Mouse (Mus musculus) telencephalon, adult 2 months (tissue): ENCODE results near the gene Wipi2.

Source experiments
- DNase-seq: peaks from one replicate; pipeline ENCODE4 v3.0.0-alpha.2; 2011; ENCODE audit warnings: low read depth, low spot score

The Wipi2 gene

DNA sequence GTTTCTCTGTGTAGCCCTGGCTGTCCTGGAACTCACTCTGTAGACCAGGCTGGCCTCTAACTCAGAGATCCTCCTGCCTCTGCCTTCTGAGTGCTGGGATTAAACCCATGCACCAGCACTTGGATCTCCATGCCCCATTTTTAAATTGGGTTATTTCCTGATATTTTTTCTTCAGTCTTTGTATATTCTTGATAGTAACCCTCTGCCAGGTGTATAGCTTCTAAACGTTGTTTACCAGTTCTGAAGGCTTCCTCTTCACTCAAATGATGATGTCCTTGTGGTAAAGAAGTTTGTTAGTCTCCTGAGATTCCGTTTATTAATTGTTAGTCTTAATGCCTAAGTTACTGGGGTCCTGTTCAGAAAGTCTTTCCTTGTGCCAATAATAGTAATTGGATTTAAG is at the start of gene Wipi2:
Wipi2 (plus strand) TSS at position 301 of the 400 bp plus-strand sequence.
- no peak for DNase-seq

DNA sequence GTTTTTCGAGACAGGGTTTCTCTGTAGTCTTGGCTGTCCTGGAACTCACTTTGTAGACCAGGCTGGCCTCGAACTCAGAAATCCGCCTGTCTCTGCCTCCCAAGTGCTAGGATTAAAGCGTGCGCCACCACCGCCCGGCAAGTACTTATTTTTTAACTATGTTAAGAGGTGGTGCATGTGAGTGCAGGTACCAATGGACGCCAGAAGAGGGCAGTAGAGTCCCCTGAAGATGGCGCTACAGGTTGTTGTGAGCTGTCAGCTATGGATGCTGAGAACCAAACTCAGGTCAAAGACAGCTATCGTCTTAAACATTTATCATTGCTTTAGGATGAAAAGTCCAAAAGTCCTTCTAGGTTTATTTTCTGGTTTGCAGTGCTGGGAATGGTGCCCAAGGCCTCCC is 49.3 kb upstream of the Wipi2 start:
- DNase-seq: no peak

DNA sequence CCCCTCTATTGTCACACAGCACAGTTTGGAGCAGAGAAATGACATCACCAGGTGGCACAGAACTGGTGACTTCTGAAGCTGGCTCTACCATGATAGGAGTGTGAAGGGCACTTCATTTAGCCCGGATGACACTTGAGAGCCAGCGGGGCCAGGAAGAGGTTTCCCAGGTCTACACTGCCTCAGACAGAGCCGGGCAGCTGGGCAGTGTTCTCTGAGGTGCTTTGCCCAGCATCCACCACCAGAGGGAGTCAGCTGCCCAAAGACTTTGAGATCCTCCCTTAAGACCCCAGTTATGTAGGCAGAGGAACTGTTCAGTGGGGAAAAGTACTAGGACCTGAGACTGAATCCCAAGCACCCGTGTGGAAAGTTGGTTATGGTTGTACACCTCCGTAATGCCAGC is 46.0 kb upstream of the Wipi2 start:
- no peak for DNase-seq

DNA sequence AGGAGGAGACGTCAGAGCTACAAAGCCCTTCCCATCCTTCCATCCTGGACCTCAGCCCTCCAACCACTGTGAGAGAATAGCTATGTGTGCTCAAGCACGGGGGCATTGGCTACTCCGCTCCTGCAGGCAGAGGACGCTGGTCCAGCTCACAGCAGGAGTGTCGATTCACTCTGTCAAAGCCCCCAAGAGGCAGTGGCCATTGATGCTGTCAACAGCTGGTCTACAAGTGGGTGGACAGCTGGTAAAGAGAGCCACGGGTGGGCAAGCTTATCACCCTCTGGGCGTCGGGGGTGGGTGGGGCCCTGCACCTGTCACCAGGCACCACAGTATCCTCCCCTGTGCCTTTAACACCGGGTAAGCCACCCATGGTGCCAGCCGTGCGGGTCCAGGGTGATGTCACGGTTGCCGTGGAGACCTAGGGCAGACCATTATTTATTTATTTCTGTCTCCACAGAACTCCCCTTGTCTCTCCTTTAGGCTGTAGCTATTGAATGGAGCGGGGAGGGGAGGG is 43.8 kb upstream of the Wipi2 start:
- DNase-seq: no peak

DNA sequence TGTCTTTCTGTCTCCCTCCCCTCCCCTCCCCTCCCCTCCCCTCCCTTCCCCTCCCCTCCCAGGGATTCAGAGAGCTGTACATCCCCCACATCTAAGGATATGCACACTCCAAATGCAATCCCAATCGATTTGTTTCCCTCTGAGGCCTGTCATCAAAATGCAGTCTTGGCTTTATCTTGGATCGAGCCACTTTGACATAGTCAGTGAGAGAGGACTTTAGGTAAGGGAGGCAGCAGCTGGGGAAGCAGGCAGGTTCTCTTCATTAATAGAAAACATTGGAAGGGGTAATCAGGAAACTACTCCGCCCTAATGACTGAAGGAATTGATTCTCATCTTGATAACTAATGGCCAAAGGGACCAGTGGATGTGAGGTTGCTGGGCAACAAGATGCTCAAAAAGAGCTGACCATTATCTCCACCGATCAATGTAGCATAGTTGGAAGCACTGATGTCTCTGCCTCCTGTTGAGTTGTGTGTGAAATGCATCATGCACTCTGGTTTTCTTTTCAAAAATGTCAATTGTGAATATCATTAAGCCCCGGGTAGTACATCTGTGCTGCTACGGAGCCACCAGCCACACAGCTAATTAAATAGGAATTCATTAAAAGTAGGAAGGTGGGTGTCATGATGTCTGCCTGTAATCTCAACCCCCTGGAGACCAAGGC is 36.4 kb upstream of the Wipi2 start:
- DNase-seq: no peak

DNA sequence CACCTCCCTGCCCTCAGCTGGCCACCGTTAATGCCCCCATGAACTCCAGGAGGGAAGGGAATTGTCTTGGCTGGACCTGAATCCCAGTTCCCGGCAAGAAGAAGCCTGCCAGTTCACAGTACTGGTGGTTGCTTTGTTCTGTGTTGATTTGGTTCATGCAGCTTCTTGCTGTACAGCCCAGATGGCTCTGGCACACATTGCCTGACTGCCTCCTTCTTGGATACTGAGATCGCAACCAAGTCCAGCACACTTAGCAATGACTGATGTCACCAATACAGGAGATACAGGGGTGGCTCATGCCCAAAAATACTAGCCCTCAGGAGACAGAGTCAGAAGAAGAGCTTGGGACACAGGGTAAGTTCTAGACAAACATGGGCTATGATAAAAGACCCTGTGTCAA is 31.8 kb upstream of the Wipi2 start:
- peak; percentile 55 for DNase-seq

DNA sequence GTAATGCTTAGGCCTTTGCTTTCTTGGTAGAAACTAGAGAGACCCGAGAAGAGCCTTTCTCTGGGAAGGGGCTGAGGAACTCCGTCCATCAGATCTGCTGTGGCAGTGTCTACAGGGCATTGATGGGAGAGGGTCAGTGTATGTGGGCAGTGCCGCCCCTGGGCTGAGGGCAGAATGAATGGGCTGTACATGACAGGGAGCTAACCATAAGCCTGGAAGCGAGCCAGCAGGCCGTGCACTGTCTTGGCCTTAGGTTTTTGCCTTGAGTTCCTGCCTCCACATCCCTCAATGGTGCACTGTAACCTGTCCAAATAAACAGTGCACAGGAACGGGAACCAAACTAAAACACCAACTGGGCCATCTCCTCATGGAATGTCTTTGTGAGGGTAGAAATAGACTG is 30.8 kb upstream of the Wipi2 start:
- no peak for DNase-seq

DNA sequence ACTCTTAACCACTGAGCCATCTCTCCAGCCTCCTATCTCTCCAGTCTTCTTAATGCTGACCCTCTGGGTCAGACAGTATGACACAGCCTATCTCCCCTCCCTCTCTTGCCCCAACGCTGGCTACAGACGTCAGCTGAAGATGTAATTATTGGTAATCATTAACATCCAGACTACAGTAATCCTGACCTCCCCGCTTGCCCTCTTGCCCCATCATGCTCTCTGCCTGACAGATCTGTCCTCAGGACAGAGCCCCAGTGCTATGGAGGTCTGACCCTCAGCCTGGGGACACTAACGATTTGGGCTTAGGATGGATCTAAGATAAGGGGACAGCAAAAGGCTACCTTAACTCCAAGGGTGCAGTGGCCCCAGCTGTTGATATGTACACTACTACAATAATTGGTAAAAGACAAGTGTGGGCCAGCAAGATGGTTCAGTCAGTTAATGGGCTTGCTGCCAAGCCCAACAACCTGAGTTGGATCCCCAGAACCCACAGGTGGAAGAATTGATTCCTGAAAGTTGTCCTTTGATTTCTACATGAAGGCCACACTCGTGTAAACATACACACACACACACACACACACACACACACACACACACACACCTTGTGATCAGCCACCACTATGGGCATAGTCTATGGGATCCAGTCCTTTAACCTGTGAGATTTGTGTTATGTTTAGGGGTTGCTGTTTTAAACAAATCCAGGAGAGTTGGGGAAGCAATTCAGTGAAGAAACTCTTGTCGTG is 29.7 kb upstream of the Wipi2 start:
- no peak for DNase-seq

DNA sequence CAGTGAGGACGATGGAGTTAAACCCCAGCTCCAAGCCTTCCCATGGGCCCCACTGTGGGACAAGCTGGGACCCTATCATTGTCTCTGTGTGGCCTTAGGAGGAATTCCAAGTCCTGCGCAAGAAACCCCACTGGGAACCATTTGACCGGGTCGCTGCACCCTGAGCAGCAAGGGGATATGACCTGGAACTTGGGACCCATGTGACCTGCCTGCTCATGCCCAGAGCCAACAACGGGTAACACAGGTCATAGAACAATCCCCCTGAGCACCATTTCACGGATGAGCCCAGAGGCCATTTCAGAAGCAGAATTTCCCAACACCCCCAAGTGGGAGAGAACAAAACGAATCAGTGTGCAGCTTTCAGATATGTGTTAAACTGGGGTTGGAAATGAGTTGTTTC is 23.1 kb upstream of the Wipi2 start:
- no peak for DNase-seq

DNA sequence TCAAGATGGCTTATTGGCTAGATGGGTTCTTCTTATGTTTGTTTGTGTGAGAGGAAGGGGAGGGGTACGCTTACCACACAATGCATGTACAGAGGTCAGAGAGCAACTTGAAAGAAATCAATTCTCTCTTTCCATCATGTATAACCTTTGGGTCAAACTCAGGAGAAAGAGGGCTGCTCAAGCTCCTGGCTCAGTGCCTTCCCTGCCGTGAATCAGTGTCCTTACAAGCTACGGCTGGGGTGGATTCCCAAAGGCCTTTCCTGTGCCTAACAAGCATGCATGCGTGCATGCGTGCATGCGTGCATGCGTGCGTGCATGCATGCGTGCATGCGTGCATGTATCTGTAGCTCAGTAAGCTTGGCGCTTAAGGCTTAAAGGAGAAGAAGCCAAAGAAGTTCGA is 22.2 kb upstream of the Wipi2 start:
- DNase-seq: no peak

DNA sequence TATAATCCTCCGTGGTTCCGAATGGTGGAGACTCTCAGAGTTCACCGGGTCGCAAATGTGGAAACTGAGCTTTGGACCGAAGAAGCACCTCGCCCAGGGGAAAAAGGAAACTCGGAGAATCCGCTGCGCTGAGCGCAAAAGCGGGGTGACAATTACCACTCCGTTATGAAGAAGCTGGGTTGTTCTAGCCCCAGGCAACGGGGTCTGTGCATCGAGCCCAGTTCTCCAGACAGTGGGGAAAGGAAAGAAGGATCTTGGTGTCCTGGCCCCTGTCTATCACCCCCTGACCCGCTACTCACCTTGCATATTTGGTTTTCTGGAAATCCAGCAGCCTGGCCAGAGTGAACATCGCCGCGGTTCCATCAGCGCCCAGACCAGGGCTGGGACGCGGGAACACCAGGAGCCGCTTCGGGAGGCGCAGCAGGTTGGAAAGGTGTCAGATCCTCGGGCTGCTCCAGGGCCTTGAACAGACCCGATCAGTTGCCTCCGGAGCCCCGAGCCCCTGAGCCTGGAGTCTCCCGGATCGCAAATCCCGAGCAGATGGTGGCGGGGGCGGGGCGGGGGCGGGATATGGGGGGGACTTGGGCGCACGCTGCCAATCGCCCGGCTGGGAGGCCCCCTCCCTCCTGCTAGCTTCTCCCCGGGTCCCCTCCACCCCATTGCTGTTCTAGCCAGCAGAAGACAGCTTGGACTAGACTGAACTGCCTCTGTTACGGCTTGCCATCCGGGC is 19.1 kb upstream of the Wipi2 start, which contains the start of gene Mmd2:
Mmd2 (minus strand) TSS at position 542 of the 730 bp plus-strand sequence.
- DNase-seq: no peak

DNA sequence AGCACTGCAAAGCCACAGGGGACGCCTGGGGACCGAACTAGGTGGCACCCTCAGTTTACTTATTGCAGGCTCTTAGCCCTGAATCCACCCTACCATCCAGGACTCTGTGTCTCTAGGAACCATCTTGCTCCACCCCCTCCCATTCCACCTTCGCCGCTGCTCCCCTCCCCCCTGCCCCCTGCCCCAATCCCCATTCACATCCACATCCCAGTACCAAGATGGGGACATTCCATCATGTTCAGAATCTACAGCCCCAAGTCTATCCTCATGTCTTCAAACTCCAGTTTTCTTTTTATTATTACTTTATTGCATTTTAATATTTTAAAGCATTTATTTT is 18.5 kb upstream of the Wipi2 start:
- DNase-seq: no peak

DNA sequence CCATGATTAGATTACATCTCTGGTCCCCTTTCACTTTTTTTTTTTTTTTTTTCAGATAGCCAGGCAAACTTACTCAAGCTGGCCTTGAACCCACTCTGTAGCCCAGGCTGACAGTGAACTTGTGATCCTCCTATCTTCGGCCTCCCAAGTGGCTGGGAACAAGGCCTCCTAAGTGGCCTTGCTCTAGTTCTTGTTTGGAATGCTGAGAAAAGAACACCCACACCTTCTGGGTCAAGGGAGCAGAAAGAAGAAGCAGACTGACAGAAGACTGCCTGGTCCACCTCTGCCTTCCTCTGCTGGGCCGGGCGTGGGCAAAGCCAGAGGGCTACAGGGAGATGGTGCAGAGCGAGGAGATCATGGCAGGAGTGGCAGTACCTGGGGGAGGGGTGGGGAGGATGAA is 17.1 kb upstream of the Wipi2 start:
- no peak for DNase-seq

DNA sequence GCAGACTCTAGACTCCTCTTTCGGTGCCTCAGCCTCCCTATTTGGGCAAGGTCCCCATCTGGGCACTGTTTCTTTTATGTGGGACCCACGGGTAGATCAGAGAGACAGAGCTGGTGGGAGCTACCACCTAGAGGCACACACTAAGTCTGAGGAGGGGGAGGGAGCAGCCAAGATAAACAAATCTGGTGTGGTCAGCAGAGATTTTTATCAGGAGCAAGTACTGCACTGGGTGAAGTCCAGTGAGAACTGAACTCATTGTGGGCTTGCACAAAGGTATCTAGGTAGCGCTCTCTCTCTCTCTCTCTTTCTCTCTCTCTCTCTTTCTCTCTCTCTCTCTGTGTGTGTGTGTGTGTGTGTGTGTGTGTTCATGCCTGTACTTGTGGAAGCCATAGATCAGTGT is 13.0 kb upstream of the Wipi2 start:
- DNase-seq: no peak

DNA sequence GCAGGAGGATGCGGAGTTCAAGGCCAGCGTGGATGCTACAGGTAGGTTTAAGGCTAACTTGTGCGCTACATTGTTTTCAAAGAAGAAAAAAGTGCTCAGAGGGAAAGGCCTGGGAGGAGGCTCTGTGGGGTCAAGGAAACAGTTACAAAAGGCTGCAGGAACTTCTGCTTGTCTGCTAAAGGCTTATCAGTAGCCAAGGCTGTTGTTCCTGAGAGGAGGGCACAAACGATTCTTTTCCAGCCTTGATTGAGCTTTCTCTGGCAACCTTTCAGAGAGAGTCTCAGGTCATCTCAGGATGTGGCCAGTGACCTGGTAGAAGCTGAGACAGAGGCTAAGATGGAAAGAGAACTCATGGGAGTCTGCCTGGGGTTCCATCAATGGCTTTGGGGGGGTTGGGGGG is 11.9 kb upstream of the Wipi2 start:
- no peak for DNase-seq

DNA sequence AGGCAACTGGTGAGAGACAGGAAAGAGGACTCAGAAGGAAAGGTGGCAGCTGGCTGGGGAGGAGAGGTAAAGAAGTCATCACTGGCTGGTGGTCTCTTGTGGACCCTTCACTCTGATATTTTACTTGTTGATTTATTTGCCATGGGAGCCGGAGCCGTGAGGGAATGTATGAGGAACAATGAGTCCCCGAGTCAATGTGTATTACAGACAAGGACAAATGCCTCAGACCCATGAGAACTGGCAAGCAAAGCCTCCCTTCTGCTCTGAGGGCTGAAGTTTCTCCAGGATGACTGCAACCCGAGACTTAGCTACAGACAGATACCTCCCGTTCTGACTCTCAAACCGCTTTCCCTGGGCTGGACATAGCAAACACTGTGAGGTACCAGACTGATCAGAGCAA is 11.2 kb upstream of the Wipi2 start:
- DNase-seq: no peak

DNA sequence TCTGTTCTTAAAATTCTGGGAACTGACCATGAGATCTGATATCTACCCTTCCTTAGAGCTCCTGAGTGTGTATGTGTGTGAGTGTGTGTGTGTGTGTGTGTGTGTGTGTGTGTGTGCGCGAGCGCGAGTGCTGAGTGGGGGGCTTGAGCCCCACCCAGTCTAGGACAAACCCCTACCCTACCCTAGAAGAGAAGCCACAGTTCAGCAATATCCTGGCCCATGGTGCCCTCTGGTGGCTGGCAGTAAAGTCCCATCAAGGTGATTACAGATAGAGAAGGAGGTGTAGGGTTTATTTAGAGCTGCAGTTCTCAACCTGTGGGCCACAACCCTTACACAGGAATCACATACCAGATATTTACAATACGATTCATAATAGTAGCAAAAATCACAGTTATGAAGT is 7.6 kb upstream of the Wipi2 start:
- no peak for DNase-seq

DNA sequence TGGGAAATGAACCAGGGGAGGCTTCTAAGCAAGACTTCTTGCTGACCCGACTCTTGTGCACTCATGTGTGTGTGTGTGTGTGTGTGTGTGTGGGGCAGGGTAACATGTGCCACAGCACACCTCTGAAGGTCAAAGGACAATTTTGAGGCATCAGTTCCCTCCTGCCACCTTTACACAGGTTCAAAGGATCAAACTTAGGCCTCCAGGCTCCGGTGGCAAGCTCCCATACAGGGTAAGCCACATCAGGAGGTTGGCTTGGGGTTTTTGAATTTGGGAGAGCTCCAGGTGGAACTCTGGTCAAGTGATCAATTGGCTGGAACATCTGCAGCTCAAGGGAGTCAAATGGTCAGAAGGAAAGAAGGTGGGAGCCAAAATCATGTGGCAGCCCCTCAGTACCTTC is 6.1 kb upstream of the Wipi2 start:
- DNase-seq: no peak

DNA sequence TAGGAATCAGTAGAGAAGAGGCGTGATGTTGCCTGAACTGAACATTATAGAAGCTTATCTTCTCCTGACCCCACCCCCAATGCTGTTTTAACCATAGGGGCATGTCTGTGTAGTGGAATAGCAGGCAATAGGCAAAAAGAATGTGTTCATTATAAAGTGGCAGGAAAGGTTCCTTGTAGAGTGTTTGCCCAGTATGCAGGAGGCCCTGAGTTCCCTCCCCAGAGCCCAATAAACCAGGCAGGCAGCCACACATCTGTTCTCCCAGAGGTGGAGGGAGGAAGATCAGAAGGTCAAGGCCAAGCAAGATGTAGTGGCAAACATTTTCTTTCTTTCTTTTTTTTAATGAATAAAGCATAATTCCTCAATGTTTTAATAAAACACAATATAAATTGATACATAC is 5.4 kb upstream of the Wipi2 start:
- DNase-seq: no peak

DNA sequence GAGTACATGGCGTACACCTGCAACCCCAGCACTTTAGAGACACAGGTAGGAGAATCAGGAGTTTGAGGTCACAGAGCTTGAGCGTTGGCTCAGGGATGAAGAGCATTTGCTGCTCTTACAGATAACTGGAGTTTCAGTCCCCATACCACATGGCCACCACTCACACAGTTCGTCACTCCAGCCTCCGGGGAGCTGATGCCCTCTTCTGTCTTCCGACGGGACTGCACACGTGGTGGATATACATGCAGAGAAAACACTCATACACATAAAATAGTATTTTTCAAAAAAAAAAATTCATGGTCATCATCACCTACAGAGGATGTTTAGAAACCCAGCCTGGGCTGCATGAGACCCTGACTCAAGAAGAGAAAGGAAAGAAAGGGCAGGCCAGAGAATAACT is 4.4 kb upstream of the Wipi2 start:
- DNase-seq: no peak

DNA sequence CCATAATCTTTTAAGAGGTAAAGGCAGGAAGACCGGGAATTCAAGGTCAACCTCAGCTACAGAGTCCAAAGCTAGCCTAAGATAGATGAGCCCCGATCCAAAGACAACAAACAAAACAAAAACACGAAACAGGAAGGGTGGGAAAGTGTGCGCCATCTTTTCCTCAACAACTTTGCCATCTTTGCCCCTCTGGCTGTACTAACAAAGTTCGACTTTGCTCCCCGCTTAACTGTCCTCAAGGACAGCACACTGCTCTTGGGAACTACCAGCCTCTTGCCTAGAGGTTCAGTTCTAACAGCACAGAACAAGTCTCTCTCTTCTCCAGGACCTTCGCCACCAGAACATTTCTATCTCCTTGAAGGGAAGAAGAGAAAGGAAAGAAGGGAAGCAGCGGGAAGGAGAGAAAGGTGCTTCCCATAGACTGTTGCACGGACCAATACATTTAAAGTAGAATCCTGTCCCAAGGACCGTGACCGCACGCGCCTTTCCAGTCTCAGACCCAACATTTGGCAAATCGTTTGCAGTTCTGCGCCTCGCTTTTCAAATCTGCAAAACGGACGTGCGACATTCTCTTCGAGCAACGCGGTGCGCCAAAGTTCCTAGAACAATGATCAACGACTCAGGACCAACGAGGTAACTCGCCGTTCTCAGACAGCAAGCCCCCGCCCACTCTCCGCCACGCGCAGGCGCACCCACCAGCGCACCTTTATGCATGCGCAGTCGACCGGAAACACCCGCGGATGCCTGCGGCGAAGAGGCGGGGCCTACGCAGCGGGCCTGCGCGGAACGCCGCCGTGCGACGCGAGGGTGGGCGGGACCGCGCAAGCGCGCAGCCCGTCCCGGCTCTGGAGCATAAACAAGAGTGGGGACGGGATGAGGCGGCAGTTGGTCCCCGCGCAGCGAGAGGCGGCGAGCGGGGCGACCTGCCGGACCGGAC is 1.5 kb downstream of the Wipi2 start:
- DNase-seq: peak; percentile 91

DNA sequence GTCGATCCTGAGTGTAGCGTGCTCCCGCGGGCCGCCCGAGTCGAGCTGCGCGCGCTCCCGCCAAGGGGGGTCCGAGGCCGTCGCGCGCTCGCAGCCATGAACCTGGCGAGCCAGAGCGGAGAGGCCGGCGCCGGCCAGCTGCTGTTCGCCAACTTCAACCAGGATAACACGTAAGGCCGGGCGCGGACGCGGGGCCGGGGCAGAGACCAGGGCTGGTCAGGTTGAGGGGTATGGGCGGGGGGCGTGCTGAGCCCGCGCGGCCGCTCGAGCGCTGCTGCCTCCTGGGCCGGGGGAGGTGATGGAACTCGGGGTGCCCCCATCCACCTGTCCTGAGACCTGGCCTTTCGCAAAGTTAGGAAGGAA is 2.1 kb downstream of the Wipi2 start:
- no peak for DNase-seq
